11 mouse cellular contexts compared by ENCODE assay signal in genomic region chr5:9345038-9345617, GRCm38 (mm10).
A peak's percentile ranks its signal among the peaks of the same experiment; 100 is the strongest.
DNase-seq lines count a peak whose midpoint lies in the region; ATAC-seq and TF ChIP-seq lines count a peak whose summit lies in the region.
"Had no signal": no experiment of that assay in that cellular context is flagged by ENCODE, and none has a peak within 500 bp of the region (broad histone marks: within the 10 kb centered on the region; RNA-seq: fewer than 3 reads in every experiment).

No protein-coding gene starts in this region.

- no peak for TF ChIP-seq CTCF in lung, adult 2 months (IDR thresholded peaks at IDR 0.05; ENCODE audit: insufficient read depth, low read length)

- ATAC-seq in forebrain, embryonic 12.5 days (ENCODE audit: low FRiP score): peak; percentile 70
- peak; percentile 59 for ATAC-seq in midbrain, embryonic 12.5 days (ENCODE audit: low FRiP score, low read depth)

- no peaks in the 10 kb centered on the region for H3K36me3 ChIP-seq in forebrain, embryonic 12.5 days (replicated peaks)
- H3K36me3 ChIP-seq in midbrain, embryonic 12.5 days: no peaks in the 10 kb centered on the region

- H3K27me3 ChIP-seq in forebrain, embryonic 12.5 days: no peaks in the 10 kb centered on the region
- H3K27me3 ChIP-seq in midbrain, embryonic 12.5 days: no peaks in the 10 kb centered on the region

- peak; percentile 40 for DNase-seq in MN1 (ENCODE audit: low spot score)
- DNase-seq in cerebellum, adult 11-12 months: peak; percentile 41
- DNase-seq in kidney, adult 11 months: no peak
- DNase-seq in lung, adult 2 months: no peak
- DNase-seq in layer of hippocampus, postnatal 14 days (ENCODE audit: low spot score in 2 of 2): no peak
- DNase-seq in testis, postnatal 10 days (ENCODE audit: low spot score): no peak
- DNase-seq: heart, adult 18-20 months; kidney, postnatal 10 days had no signal

- WGBS in forebrain, embryonic 12.5 days: 77% methylated on average over 10 of the region's 10 CpGs
- WGBS in midbrain, embryonic 12.5 days: 66% methylated on average over 10 of the region's 10 CpGs
- 77% methylated on average over 10 of the region's 10 CpGs for WGBS in lung, adult 2 months

- H3K4me3 ChIP-seq in forebrain, embryonic 12.5 days (replicated peaks): no peak overlapping the region
- no peak overlapping the region for H3K4me3 ChIP-seq in midbrain, embryonic 12.5 days
- H3K4me3 ChIP-seq in lung, adult 2 months (replicated peaks; ENCODE audit: extremely low read depth, low read depth, low read length): no peak overlapping the region
- H3K4me3 ChIP-seq: erythroblast, embryonic 14.5 days had no signal

- no peak overlapping the region for H3K9ac ChIP-seq in forebrain, embryonic 12.5 days
- no peak overlapping the region for H3K9ac ChIP-seq in midbrain, embryonic 12.5 days (replicated peaks)

- TF ChIP-seq POLR2A in lung, adult 2 months (IDR thresholded peaks at IDR 0.05; ENCODE audit: borderline replicate concordance, extremely low read depth, low read depth, low read length): no peak

- H3K9me3 ChIP-seq in forebrain, embryonic 12.5 days: no peaks in the 10 kb centered on the region
- H3K9me3 ChIP-seq in midbrain, embryonic 12.5 days: no peaks in the 10 kb centered on the region

- peaks cover 21% of the 10 kb centered on the region for H3K4me1 ChIP-seq in forebrain, embryonic 12.5 days
- 0 out of 2 replicates have a peak, but pooled peaks cover 15% of the 10 kb centered on the region for H3K4me1 ChIP-seq in midbrain, embryonic 12.5 days
- no peaks in the 10 kb centered on the region for H3K4me1 ChIP-seq in lung, adult 2 months (ENCODE audit: control insufficient read depth, insufficient read depth, low read length)

- H3K27ac ChIP-seq in forebrain, embryonic 12.5 days: peak overlapping the region; percentile 61
- H3K27ac ChIP-seq in midbrain, embryonic 12.5 days (replicated peaks): peak overlapping the region; percentile 72

- no peak overlapping the region for H3K4me2 ChIP-seq in forebrain, embryonic 12.5 days
- no peak overlapping the region for H3K4me2 ChIP-seq in midbrain, embryonic 12.5 days (replicated peaks)

Comparison
In these comparisons a context has a peak if more than half of its experiments do, and no peak if none do; other contexts are left out.
1. DNase-seq: peak in MN1 (single experiment) and cerebellum, adult 11-12 months (single experiment); none in kidney, adult 11 months (single experiment), lung, adult 2 months (single experiment), layer of hippocampus, postnatal 14 days (0 of 2) and testis, postnatal 10 days (single experiment).